Comparison of ENCODE assay signal across 27 mouse cellular contexts in the genomic region with DNA sequence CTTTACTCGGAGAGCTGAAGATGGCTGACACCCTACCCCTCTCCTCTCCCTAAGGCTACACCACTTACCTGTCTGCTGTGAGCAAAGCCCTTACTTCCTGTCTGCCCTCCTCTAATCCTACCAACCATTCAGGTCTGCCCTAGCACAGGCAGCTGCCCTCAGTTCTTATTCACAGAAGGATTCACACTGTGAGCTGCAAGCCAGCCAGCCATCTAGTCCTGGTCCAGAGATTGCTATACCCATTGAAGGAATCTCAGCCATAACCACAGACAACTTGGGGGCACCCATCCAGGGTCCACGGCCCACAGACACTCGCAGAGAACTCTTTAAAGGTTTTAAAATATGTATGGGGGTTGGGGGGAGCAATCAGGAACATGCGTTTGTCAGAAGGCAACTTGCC. TPM values are rescaled to one million over a fixed set of nuclear protein-coding genes. Genes with fewer than 3 reads are reported as not detected.
A peak's percentile ranks its signal among the peaks of the same experiment; 100 is the strongest.
DNase-seq lines count a peak whose midpoint lies in the region; ATAC-seq and TF ChIP-seq lines count a peak whose summit lies in the region.
"Had no signal": no experiment of that assay in that cellular context is flagged by ENCODE, and none has a peak within 500 bp of the region (broad histone marks: within the 10 kb centered on the region; RNA-seq: fewer than 3 reads in every experiment).

No protein-coding gene starts in this region.

- no peak overlapping the region for H3K4me3 ChIP-seq in hindbrain, embryonic 11.5 days (ENCODE audit: low read depth, low read length)
- no peak overlapping the region for H3K4me3 ChIP-seq in hindbrain, embryonic 16.5 days (ENCODE audit: low read length)
- H3K4me3 ChIP-seq in midbrain, embryonic 13.5 days (replicated peaks), result no peak overlapping the region
- H3K4me3 ChIP-seq in midbrain, embryonic 15.5 days, result no peak overlapping the region
- H3K4me3 ChIP-seq in ES-Bruce4 (ENCODE audit: low read depth, low read length), result no peak overlapping the region
- no peak overlapping the region for H3K4me3 ChIP-seq in embryonic facial prominence, embryonic 10.5 days
- H3K4me3 ChIP-seq: heart, embryonic 10.5 days; liver, embryonic 13.5 days; myocyte had no signal

- H3K36me3 ChIP-seq in hindbrain, embryonic 11.5 days (ENCODE audit: control insufficient read depth, insufficient read depth, low read length), result no peaks in the 10 kb centered on the region
- H3K36me3 ChIP-seq in hindbrain, embryonic 16.5 days (ENCODE audit: control insufficient read depth, insufficient read depth, low read length), result no peaks in the 10 kb centered on the region
- H3K36me3 ChIP-seq in midbrain, embryonic 13.5 days, result no peaks in the 10 kb centered on the region
- no peaks in the 10 kb centered on the region for H3K36me3 ChIP-seq in midbrain, embryonic 15.5 days (replicated peaks)
- no peaks in the 10 kb centered on the region for H3K36me3 ChIP-seq in ES-Bruce4 (ENCODE audit: control insufficient read depth, insufficient read depth, low read length, poor library complexity, severe bottlenecking)
- H3K36me3 ChIP-seq in embryonic facial prominence, embryonic 10.5 days (replicated peaks), result no peaks in the 10 kb centered on the region
- H3K36me3 ChIP-seq: heart, embryonic 10.5 days; liver, embryonic 13.5 days had no signal

- 84% methylated on average over 4 of the region's 4 CpGs for WGBS in hindbrain, embryonic 11.5 days
- WGBS in hindbrain, embryonic 16.5 days, result 81% methylated on average over 4 of the region's 4 CpGs
- 83% methylated on average over 4 of the region's 4 CpGs for WGBS in midbrain, embryonic 13.5 days
- 86% methylated on average over 4 of the region's 4 CpGs for WGBS in midbrain, embryonic 15.5 days
- WGBS in embryonic facial prominence, embryonic 10.5 days, result 79% methylated on average over 4 of the region's 4 CpGs

- H3K9ac ChIP-seq in hindbrain, embryonic 11.5 days (ENCODE audit: low read depth, low read length), result no peak overlapping the region
- H3K9ac ChIP-seq in hindbrain, embryonic 16.5 days (ENCODE audit: low read depth, low read length), result no peak overlapping the region
- no peak overlapping the region for H3K9ac ChIP-seq in midbrain, embryonic 13.5 days (replicated peaks)
- no peak overlapping the region for H3K9ac ChIP-seq in midbrain, embryonic 15.5 days
- peak overlapping the region; percentile 1; the same call in 1 of the 2 replicates for H3K9ac ChIP-seq in ES-Bruce4 (ENCODE audit: low read depth, poor library complexity, severe bottlenecking)
- H3K9ac ChIP-seq: liver, embryonic 13.5 days had no signal

- H3K4me2 ChIP-seq in hindbrain, embryonic 11.5 days (replicated peaks; ENCODE audit: low read depth, low read length), result no peak overlapping the region
- H3K4me2 ChIP-seq in hindbrain, embryonic 16.5 days (ENCODE audit: low read length), result no peak overlapping the region
- H3K4me2 ChIP-seq in midbrain, embryonic 13.5 days (replicated peaks), result no peak overlapping the region
- H3K4me2 ChIP-seq in midbrain, embryonic 15.5 days, result no peak overlapping the region
- H3K4me2 ChIP-seq: liver, embryonic 13.5 days had no signal

- no peak for DNase-seq in hindbrain, embryonic 11.5 days (ENCODE audit: low spot score)
- DNase-seq in embryonic facial prominence, embryonic 10.5 days (ENCODE audit: low spot score), result no peak
- no peak for DNase-seq in gastrocnemius, postnatal 25 days
- DNase-seq: adrenal gland, adult 2 months; gastrocnemius, postnatal 14 days; heart, adult 11 months; heart, postnatal 36 days; kidney, adult 9 months; kidney, postnatal 10 days; layer of hippocampus, postnatal 36 days; left cerebral cortex, postnatal 4 days; liver, embryonic 13.5 days; lung, adult 18-20 months; lung, postnatal 14 days; right cerebral cortex, postnatal 25 days; thymus, adult 18-20 months; thymus, postnatal 36 days had no signal

- no peak for ATAC-seq in hindbrain, embryonic 11.5 days (ENCODE audit: low FRiP score)
- no peak for ATAC-seq in hindbrain, embryonic 16.5 days
- no peak for ATAC-seq in midbrain, embryonic 13.5 days
- ATAC-seq in midbrain, embryonic 15.5 days (replicated peaks), result no peak
- ATAC-seq: activated CD4-positive, CD25-positive, alpha-beta regulatory T cell, adult 4 months; CD4-positive, CD25-positive, alpha-beta regulatory T cell, adult 4 months; intestine, postnatal 0 days had no signal

- H3K27me3 ChIP-seq in hindbrain, embryonic 11.5 days (ENCODE audit: control insufficient read depth, insufficient read depth, low read length), result no peaks in the 10 kb centered on the region; the same call in 1 of the 2 replicates
- H3K27me3 ChIP-seq in hindbrain, embryonic 16.5 days (replicated peaks; ENCODE audit: control insufficient read depth, insufficient read depth, low read length), result no peaks in the 10 kb centered on the region
- no peaks in the 10 kb centered on the region for H3K27me3 ChIP-seq in midbrain, embryonic 13.5 days
- no peaks in the 10 kb centered on the region for H3K27me3 ChIP-seq in midbrain, embryonic 15.5 days (replicated peaks)
- no peaks in the 10 kb centered on the region for H3K27me3 ChIP-seq in ES-Bruce4 (ENCODE audit: control insufficient read depth, insufficient read depth, low read length, poor library complexity, severe bottlenecking)
- H3K27me3 ChIP-seq in embryonic facial prominence, embryonic 10.5 days (replicated peaks; ENCODE audit: low read depth, poor library complexity, severe bottlenecking), result no peaks in the 10 kb centered on the region

- TF ChIP-seq EP300 in ES-Bruce4 (IDR thresholded peaks at IDR 0.05; ENCODE audit: insufficient read depth, low read depth, low read length), result no peak

- no peaks in the 10 kb centered on the region for H3K9me3 ChIP-seq in hindbrain, embryonic 11.5 days (ENCODE audit: control insufficient read depth, low read length)
- no peaks in the 10 kb centered on the region for H3K9me3 ChIP-seq in hindbrain, embryonic 16.5 days (ENCODE audit: control insufficient read depth, low read length)
- H3K9me3 ChIP-seq in midbrain, embryonic 13.5 days, result no peaks in the 10 kb centered on the region
- no peaks in the 10 kb centered on the region for H3K9me3 ChIP-seq in midbrain, embryonic 15.5 days
- no peaks in the 10 kb centered on the region for H3K9me3 ChIP-seq in ES-Bruce4 (replicated peaks; ENCODE audit: control insufficient read depth, insufficient read depth, low read length, poor library complexity, severe bottlenecking)
- H3K9me3 ChIP-seq in embryonic facial prominence, embryonic 10.5 days, result no peaks in the 10 kb centered on the region
- H3K9me3 ChIP-seq: heart, embryonic 10.5 days; liver, embryonic 13.5 days had no signal

- peaks cover 9% of the 10 kb centered on the region for H3K4me1 ChIP-seq in hindbrain, embryonic 11.5 days (replicated peaks; ENCODE audit: control insufficient read depth, insufficient read depth, low read length)
- peaks cover 11% of the 10 kb centered on the region for H3K4me1 ChIP-seq in hindbrain, embryonic 16.5 days (ENCODE audit: control insufficient read depth, insufficient read depth, low read depth, low read length)
- peaks cover 25% of the 10 kb centered on the region for H3K4me1 ChIP-seq in midbrain, embryonic 13.5 days (replicated peaks)
- H3K4me1 ChIP-seq in midbrain, embryonic 15.5 days, result peaks cover 20% of the 10 kb centered on the region
- H3K4me1 ChIP-seq in ES-Bruce4 (ENCODE audit: control insufficient read depth, insufficient read depth, low read length), result peaks cover 2% of the 10 kb centered on the region
- peaks cover 30% of the 10 kb centered on the region for H3K4me1 ChIP-seq in embryonic facial prominence, embryonic 10.5 days
- H3K4me1 ChIP-seq: liver, embryonic 13.5 days had no signal

- no peak for TF ChIP-seq CTCF in ES-Bruce4 (IDR thresholded peaks at IDR 0.05; ENCODE audit: low read depth, low read length)

- H3K27ac ChIP-seq in hindbrain, embryonic 11.5 days (ENCODE audit: low read depth, low read length), result peak overlapping the region; percentile 68; the same call in 1 of the 2 replicates
- no peak overlapping the region for H3K27ac ChIP-seq in hindbrain, embryonic 16.5 days (ENCODE audit: low read depth, low read length)
- H3K27ac ChIP-seq in midbrain, embryonic 13.5 days, result peak overlapping the region; percentile 88
- H3K27ac ChIP-seq in midbrain, embryonic 15.5 days, result no peak overlapping the region
- H3K27ac ChIP-seq in ES-Bruce4 (ENCODE audit: insufficient read depth, low read length), result 0 out of 2 replicates have a peak overlapping the region, but pooled peaks have one; percentile 12
- H3K27ac ChIP-seq in embryonic facial prominence, embryonic 10.5 days (replicated peaks), result peak overlapping the region; percentile 87
- H3K27ac ChIP-seq: liver, embryonic 13.5 days had no signal

- no peak for TF ChIP-seq POLR2A in ES-Bruce4 (IDR thresholded peaks at IDR 0.05; ENCODE audit: insufficient read depth, low read length)

RNA-seq across cellular contexts. Expression of a gene that starts 11.2 kb away (rescaled TPM):
- 17.2 and 17.8 TPM in 2 replicates for polyA plus RNA-seq in hindbrain, embryonic 11.5 days (2014; fragmentation: Nextera tagmentation; extraction: Ambion mirVana)
- 7.5 and 10.2 TPM in 2 replicates for polyA plus RNA-seq in hindbrain, embryonic 16.5 days (2015; fragmentation: Nextera tagmentation; extraction: Ambion mirVana)
- 19.5 and 21.5 TPM in 2 replicates for polyA plus RNA-seq in midbrain, embryonic 13.5 days (2015; fragmentation: Nextera tagmentation; extraction: Ambion mirVana)
- polyA plus RNA-seq in midbrain, embryonic 15.5 days (2015; fragmentation: Nextera tagmentation; extraction: Ambion mirVana), result 15.3 and 15.8 TPM in 2 replicates
- polyA plus RNA-seq in ES-Bruce4 (2011; ENCODE audit: insufficient read depth, insufficient read length, low read depth, missing spikeins), result 21.0 and 22.0 TPM in 2 replicates
- 11.4 and 12.1 TPM in 2 replicates for polyA plus RNA-seq in embryonic facial prominence, embryonic 10.5 days (2016; fragmentation: Nextera tagmentation; extraction: Ambion mirVana)
- 10 to 100 TPM; 11.4 to 15.2 TPM for total RNA-seq in gastrocnemius, postnatal 25 days (2021)

RNA-seq across cellular contexts. Expression of a gene that starts 19.7 kb away (rescaled TPM):
- 1.2 and 1.8 TPM in 2 replicates for polyA plus RNA-seq in hindbrain, embryonic 11.5 days (2014; fragmentation: Nextera tagmentation; extraction: Ambion mirVana)
- polyA plus RNA-seq in hindbrain, embryonic 16.5 days (2015; fragmentation: Nextera tagmentation; extraction: Ambion mirVana), result 2.6 and 2.9 TPM in 2 replicates
- polyA plus RNA-seq in midbrain, embryonic 13.5 days (2015; fragmentation: Nextera tagmentation; extraction: Ambion mirVana), result 2.0 and 2.9 TPM in 2 replicates
- polyA plus RNA-seq in midbrain, embryonic 15.5 days (2015; fragmentation: Nextera tagmentation; extraction: Ambion mirVana), result 2.7 and 2.8 TPM in 2 replicates
- polyA plus RNA-seq in ES-Bruce4 (2011; ENCODE audit: insufficient read depth, insufficient read length, low read depth, missing spikeins), result 0.82 and 1.1 TPM in 2 replicates
- 0.72 and 0.99 TPM in 2 replicates for polyA plus RNA-seq in embryonic facial prominence, embryonic 10.5 days (2016; fragmentation: Nextera tagmentation; extraction: Ambion mirVana)
- under 1 TPM; 0.91 to 0.95 TPM for total RNA-seq in gastrocnemius, postnatal 25 days (2021)
- total RNA-seq: neutrophil, adult 5-6 weeks had no signal
- polyA plus RNA-seq: CD4-positive, CD25-positive, alpha-beta regulatory T cell, adult 4 months; liver, embryonic 13.5 days had no signal

RNA-seq across cellular contexts. Expression of a gene that starts 47.8 kb away (rescaled TPM):
- polyA plus RNA-seq in hindbrain, embryonic 11.5 days (2014; fragmentation: Nextera tagmentation; extraction: Ambion mirVana), result 11.0 and 11.7 TPM in 2 replicates
- polyA plus RNA-seq in hindbrain, embryonic 16.5 days (2015; fragmentation: Nextera tagmentation; extraction: Ambion mirVana), result 38.3 and 40.1 TPM in 2 replicates
- 16.7 and 17.7 TPM in 2 replicates for polyA plus RNA-seq in midbrain, embryonic 13.5 days (2015; fragmentation: Nextera tagmentation; extraction: Ambion mirVana)
- polyA plus RNA-seq in midbrain, embryonic 15.5 days (2015; fragmentation: Nextera tagmentation; extraction: Ambion mirVana), result 23.6 and 24.9 TPM in 2 replicates
- polyA plus RNA-seq in ES-Bruce4 (2011; ENCODE audit: insufficient read depth, insufficient read length, low read depth, missing spikeins), result 1.0 and 1.6 TPM in 2 replicates
- polyA plus RNA-seq in embryonic facial prominence, embryonic 10.5 days (2016; fragmentation: Nextera tagmentation; extraction: Ambion mirVana), result 3.9 and 5.8 TPM in 2 replicates
- total RNA-seq in gastrocnemius, postnatal 25 days (2021), result under 1 TPM; 0.13 TPM
- total RNA-seq: neutrophil, adult 5-6 weeks had no signal
- polyA plus RNA-seq: activated CD4-positive, CD25-positive, alpha-beta regulatory T cell, adult 4 months; CD4-positive, CD25-positive, alpha-beta regulatory T cell, adult 4 months had no signal

Comparison
In these comparisons a context has a peak if more than half of its experiments do, and no peak if none do; other contexts are left out.
1. H3K27ac ChIP-seq: peak in hindbrain, embryonic 11.5 days (single experiment), midbrain, embryonic 13.5 days (single experiment), ES-Bruce4 (single experiment) and embryonic facial prominence, embryonic 10.5 days (single experiment); none in hindbrain, embryonic 16.5 days (single experiment) and midbrain, embryonic 15.5 days (single experiment).